34 mouse cellular contexts compared by ENCODE assay signal in genomic region chr1:23997493-23997892, GRCm38 (mm10).
"Had no signal": no experiment of that assay in that cellular context is flagged by ENCODE, and none has a peak within 500 bp of the region (broad histone marks: within the 10 kb centered on the region; RNA-seq: fewer than 3 reads in every experiment).

No protein-coding gene starts in this region.

- H3K9me3 ChIP-seq: heart, embryonic 10.5 days; heart, embryonic 12.5 days; heart, embryonic 13.5 days; heart, embryonic 15.5 days; hindbrain, embryonic 10.5 days; hindbrain, embryonic 12.5 days; hindbrain, embryonic 13.5 days; hindbrain, embryonic 15.5 days; intestine, embryonic 15.5 days; kidney, embryonic 15.5 days had no signal

- H3K4me3 ChIP-seq: heart, embryonic 10.5 days; heart, embryonic 12.5 days; heart, embryonic 13.5 days; heart, embryonic 15.5 days; hindbrain, embryonic 10.5 days; hindbrain, embryonic 12.5 days; hindbrain, embryonic 13.5 days; hindbrain, embryonic 15.5 days; intestine, embryonic 15.5 days; kidney, embryonic 15.5 days; layer of hippocampus, adult 2 months; left cerebral cortex, adult 2 months had no signal

- H3K9ac ChIP-seq: heart, embryonic 12.5 days; heart, embryonic 13.5 days; heart, embryonic 15.5 days; hindbrain, embryonic 12.5 days; hindbrain, embryonic 13.5 days; hindbrain, embryonic 14.5 days; hindbrain, embryonic 15.5 days; intestine, embryonic 15.5 days; kidney, embryonic 15.5 days had no signal

- H3K4me2 ChIP-seq: heart, embryonic 11.5 days; heart, embryonic 12.5 days; heart, embryonic 13.5 days; heart, embryonic 15.5 days; hindbrain, embryonic 12.5 days; hindbrain, embryonic 13.5 days; hindbrain, embryonic 14.5 days; hindbrain, embryonic 15.5 days; intestine, embryonic 15.5 days; kidney, embryonic 15.5 days had no signal

- H3K4me1 ChIP-seq: heart, embryonic 10.5 days; heart, embryonic 12.5 days; heart, embryonic 13.5 days; heart, embryonic 15.5 days; hindbrain, embryonic 10.5 days; hindbrain, embryonic 12.5 days; hindbrain, embryonic 13.5 days; hindbrain, embryonic 15.5 days; intestine, embryonic 15.5 days; kidney, embryonic 15.5 days had no signal

- DNase-seq: heart, postnatal 10 days; heart, postnatal 14 days; heart, postnatal 4 days; kidney, adult 11 months; kidney, adult 18-20 months; kidney, adult 2 months; kidney, adult 8-10 months; kidney, adult 9 months; kidney, postnatal 10 days; kidney, postnatal 14 days; kidney, postnatal 25 days; kidney, postnatal 36 days; kidney, postnatal 4 days; layer of hippocampus, adult 9-11 months; layer of hippocampus, postnatal 36 days had no signal

- H3K27ac ChIP-seq: heart, embryonic 10.5 days; heart, embryonic 13.5 days; heart, embryonic 15.5 days; hindbrain, embryonic 10.5 days; hindbrain, embryonic 12.5 days; hindbrain, embryonic 13.5 days; hindbrain, embryonic 14.5 days; hindbrain, embryonic 15.5 days; hindbrain, postnatal 0 days; intestine, embryonic 15.5 days; kidney, embryonic 15.5 days; kidney, postnatal 0 days; layer of hippocampus, adult 2 months; left cerebral cortex, adult 2 months had no signal

- ATAC-seq: hindbrain, embryonic 16.5 days; hindbrain, postnatal 0 days; inflammation-experienced regulatory T-cells, adult 6 months; intestine, embryonic 15.5 days; intestine, embryonic 16.5 days had no signal

- H3K27me3 ChIP-seq: heart, embryonic 12.5 days; heart, embryonic 13.5 days; heart, embryonic 15.5 days; hindbrain, embryonic 12.5 days; hindbrain, embryonic 13.5 days; hindbrain, embryonic 15.5 days; intestine, embryonic 15.5 days; kidney, embryonic 15.5 days had no signal
